Mouse (Mus musculus) lung, postnatal 25 days (tissue): ENCODE results near the gene Prm1.
A peak's percentile ranks its signal among the peaks of the same experiment; 100 is the strongest.
"Not testable (repeated sequence)": the region's sequence is repeated elsewhere in the genome, so short reads cannot be mapped to it uniquely, and the experiment has no call there.

Source experiments
- DNase-seq: peaks from one replicate; pipeline ENCODE4 v3.0.0; 2022; ENCODE audit warnings: low spot score

Prm1 gene

DNA sequence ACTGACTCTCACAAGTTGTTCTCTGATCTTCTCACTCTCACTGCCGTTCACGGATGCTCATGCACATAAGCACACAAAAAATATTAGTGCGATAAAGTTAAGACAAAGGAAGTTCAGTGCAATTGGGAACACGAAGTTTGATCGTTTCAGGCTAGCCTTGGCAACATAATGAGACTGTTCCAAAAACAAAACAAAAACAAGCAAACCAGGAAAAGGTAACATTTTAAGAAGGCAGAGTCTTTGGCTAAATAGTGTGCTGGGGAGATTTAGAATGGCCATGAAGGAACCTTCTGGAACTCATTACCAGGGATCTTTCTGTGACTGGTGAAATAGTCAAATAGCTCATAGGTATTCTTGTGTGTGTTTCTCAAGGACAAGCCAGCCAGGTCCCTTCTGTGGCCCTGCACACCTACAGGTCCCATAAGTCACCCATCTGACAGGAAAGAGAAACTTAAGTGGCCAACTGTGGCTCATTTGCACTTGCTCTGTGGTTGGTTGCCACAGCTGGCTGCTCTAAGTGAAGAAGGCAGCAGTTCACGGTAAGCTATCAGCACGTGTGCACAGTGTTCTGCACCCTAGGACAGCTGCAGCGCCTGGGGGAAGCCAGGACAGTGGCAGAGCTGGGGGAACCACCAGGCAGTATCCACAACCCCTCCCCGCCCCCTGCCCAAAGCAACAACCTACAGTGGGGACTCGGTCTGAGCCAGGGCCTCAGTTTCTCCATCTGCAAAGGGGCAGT is at the start of gene Prm1:
Gene Prm1, minus strand, starts transcription at position 51 of the 739 bp plus-strand sequence.
- DNase-seq, result no peak

- not testable (repeated sequence) for DNase-seq
Measured at GRCm38 (mm10) chr16:10852216-10852615, 46.6 kb upstream of the Prm1 start.

DNA sequence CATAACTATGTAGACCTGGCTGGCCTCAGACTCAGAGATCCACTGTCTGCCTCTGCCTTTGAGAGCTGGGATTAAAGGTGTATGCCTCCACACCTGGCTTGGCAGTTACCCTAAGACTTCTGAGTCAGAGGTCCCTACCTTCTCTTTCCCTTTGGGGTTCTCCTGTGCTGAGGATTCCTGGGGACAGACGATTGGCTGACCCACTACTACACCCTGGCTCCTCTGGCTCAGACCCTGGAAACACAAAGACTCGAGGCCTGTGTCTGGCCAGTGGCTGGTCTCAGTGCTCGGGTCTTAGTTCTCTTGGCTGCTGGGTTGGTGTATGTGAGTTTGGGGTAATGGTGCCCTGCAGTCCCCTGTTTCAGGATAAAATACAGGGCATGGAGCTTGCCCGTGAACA is 45.3 kb upstream of the Prm1 start:
- DNase-seq, result no peak

DNA sequence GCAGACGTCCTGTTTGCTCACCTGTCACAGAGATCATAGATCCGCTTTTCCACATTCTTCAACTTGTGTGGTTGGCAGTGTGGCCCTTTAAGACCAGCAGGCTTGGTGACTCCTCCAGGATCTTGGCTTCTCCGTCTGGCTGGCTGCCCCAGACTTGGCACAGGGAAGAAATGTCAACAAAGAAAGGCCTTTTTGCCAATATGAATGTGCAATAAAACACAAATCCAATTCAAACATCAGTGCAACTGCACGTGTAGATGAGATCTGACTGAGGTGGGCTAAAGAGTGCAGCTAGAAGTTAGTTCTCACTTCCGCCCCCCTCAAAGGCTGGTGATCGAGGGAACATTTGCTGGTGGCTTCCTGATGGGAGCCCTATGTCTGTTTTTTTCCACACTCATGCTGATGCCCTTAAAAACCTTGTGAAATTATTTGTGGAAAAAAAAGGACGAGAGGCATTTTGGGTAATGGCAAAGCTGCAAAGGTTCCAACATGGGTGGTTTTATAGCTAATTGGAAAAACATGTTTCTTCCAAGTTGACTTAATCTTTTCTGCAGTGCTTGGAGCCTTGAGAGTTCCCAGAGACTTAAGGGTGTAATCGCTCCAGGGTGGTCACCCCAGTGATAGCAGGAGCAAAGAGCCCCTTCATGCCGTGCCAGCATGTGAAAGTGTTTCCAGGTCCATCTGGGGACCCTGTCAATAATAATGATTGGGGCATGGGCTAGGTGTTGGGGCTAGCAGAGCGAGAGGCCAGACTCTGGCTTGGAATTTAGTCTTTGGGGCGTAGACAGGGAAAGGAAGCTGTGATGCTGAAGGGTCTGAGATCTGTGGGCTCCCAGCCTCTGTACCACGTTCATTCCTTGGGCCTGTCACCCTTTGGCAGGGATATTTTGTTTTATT is 44.6 kb upstream of the Prm1 start:
- DNase-seq, result peak; percentile 88

DNA sequence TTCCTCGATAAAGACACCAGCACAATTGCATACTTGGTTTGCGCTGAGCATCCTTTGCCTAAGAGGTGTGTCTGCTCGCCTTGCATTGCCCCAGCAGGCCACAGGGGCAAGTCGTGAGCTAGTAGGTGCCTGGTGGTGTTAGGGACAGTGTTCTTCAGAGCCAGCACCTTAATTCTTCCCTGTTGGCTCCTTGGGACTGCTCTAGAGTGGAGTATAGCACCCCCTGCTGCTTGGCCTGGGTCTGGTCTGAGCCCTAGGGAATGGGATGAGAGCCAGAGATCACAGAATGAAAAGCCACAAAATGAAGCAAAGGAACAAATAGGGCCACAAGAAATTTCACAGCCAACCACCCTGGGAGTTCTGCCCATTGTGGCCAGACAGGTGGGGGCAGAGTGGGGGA is 40.9 kb upstream of the Prm1 start:
- DNase-seq, result peak; percentile 78

DNA sequence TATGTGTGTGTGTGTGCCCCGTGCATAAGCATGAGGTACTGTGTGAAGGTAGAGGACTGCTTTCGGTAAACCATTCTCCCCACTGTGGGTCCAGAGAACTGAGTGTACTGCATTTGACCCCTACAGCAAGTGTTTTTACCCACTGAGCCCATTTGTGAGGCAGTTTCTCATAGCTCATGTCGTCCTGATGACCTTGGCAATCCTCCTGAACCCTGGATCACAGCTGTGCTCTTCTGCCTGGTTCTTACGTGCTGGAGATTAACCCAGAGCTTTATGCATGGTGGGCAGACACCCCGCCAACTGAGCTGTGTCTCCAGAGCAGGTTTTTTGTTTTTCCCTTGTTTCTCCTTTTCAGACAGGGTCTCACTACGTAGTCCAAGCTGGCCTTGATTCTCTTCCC is 40.3 kb upstream of the Prm1 start:
- DNase-seq, result no peak

DNA sequence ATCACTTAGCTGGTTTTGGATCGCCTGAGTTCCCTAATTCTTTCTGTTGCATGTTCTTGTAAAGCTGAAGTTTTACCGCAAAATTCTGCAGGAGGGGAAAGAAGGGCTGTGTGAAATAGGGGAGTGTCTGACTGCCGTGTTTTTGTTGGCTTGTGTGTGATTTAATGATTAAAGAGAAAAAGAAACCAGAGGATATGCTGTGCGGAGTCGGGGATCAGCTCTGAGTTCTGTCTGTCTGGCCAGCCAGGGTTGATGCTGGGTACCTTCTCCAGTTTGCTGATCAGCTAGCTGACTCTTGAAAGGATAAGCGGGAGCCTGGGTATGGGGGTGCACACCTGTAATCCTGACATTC is 38.7 kb upstream of the Prm1 start:
- no peak for DNase-seq

DNA sequence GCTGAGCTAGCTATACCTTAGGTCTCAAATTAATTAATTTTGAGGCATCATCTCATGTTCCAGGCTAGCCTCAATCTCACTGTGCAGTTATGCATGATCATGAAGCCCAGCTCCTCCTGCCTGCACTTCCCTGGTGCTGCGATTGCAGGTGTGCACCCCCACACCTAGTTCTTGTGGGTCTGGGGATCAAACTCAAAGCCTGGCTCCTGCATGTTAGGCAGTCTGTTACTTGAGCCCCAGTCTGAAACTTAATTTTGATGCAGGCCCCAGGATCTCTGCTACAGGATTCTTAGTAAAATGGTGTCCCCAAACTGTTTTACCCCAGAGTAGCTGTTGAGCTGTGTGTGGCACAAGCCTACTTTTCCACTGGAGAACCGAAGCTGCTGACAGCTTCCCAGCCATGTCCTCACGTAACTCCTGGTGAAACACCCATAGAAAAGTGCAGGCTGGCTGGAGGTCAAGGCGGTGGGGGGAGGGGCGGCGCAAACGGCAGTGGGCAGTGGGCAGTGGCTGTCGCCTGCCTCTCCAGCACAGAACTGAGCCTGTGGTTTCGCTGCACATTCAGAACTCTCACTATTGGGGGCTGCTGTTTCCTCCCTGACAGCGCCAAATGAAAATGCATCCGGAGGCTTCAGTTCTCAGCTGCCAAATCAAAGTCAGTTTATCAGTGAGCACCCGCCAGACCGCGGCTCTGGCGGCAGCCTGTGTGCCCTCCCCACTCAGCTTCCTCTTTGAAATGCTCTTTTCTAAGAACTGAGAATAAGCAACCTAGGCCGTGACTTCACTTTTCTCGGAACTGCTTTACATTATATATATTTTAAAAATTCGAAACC is 38.1 kb upstream of the Prm1 start:
- peak; percentile 69 for DNase-seq

DNA sequence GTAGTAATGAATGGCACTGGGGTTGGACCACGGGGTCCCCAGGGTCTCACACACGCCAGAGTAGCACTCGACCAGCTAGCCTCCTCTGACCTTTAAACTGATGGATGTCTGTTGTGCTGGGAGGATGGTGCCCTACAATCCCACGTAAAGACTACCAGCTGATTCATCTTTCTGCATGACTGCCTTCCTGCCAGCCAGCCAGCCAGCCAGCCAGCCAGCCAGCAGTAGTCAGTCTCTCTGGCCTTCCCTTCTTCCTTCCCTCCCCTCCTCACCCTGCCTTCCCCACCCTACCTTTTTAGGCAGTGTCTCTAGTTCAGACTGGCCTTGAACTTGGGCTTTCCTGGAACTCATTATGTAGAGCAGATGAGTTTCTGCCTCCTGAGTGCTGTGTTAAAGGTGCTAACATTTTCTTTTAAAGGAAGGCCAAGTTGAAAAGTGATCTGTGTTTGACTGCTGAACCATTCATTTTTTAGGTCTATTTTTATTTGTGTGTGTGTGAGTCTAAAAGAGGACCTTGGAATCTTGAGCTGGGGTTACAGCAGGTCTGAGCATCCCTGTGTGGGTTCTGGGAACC is 36.7 kb upstream of the Prm1 start:
- DNase-seq, result no peak

DNA sequence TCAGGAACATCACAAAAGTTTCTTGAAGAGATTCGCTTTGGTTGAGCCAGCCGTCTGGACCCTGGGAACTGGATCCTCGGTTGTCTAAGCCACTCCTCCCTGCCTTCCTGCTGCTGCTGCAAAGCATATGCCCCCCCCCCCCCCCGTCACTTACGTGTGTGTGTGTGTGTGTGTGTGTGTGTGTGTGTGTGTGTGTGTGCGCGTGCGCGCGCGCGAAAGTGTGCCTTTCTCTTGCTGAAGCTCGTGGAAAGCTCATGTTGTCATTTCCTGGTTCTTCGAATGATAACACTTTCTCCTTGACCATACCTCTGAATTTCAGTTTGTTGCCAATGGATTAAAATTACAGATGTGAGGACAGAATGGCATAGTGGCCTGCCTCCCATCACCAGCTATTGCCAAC is 34.4 kb upstream of the Prm1 start:
- DNase-seq, result no peak

- DNase-seq, result peak; percentile 60
Measured at GRCm38 (mm10) chr16:10838487-10839245, 33.0 kb upstream of the Prm1 start.

DNA sequence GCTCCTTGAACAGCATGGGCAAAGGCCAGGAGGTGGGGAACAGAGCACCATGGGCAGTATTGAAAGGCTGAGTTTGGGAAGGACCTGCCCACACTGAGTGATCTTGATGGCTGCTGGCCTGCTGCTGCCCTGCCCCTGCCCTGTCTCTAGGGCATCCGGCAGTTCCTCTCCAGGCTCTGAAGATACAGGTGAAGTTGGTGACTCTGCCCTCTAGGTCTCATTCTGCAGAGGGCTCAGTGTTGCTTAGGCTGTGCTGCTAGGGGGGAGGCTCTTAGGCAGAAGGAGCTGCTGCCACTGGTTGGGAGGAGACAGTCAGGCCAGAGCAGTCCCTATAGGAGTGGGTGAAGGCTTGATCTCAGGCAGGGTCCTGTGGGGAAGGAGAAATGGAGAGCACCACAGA is 32.3 kb upstream of the Prm1 start:
- DNase-seq, result no peak

- DNase-seq, result no peak
Measured at GRCm38 (mm10) chr16:10837250-10837649, 31.6 kb upstream of the Prm1 start.

- no peak for DNase-seq
Measured at GRCm38 (mm10) chr16:10836388-10836787, 30.7 kb upstream of the Prm1 start.

DNA sequence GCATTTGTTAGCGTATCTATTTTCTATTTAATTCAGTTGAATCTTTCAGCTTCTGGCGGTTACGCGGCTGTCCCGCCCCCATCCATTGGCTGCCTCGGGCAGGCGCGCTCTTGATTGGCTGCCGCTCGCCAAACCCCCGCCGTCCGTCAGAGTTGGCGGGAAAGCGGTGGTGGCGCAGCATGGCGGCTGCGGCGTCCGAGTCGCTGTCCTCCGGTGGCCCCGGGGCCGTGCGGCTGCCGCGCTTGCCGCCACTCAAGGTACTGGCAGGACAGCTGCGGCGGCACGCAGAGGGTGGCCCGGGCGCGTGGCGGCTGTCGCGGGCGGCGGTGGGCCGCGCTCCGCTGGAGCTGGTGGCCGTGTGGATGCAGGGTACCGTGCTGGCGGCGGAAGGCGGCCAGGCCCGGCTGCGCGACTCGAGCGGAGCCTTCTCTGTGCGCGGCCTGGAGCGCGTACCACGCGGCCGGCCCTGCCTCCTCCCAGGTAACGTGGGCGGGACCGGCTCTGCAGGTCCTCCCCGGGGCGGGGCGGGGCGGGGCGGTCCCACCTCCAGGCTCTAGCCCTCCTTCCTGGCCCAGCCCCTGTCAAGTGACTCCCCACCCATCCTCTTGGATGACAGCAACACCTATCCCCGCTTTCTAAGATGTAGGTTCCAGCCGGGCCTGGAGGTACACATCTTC is 29.4 kb upstream of the Prm1 start, which contains the start of gene Rmi2:
Gene Rmi2, plus strand, starts transcription at position 149 of the 677 bp plus-strand sequence.
- peak; percentile 88 for DNase-seq

DNA sequence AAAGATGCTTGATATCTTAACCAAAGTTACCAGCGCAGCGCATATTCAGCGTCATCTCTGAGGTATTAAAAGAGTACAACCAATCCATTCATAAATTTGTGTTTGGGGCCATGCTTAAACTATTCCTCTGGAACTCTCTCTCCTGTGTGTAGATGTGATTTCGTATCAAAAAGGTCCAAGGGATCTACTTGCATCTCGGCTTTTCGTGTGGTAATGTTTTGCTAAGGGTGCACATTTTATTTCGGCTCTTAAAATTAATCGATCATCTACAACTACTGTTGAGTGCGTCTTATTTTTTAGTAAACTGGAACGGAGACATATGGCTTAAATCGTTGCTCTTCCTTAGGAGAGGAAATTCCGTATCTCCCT is 28.9 kb upstream of the Prm1 start:
- no peak for DNase-seq

- no peak for DNase-seq
Measured at GRCm38 (mm10) chr16:10828461-10828805, 22.8 kb upstream of the Prm1 start.

GRCm38 (mm10) chr16:10827766-10828460 is 22.3 kb upstream of the Prm1 start:
- no peak for DNase-seq

DNA sequence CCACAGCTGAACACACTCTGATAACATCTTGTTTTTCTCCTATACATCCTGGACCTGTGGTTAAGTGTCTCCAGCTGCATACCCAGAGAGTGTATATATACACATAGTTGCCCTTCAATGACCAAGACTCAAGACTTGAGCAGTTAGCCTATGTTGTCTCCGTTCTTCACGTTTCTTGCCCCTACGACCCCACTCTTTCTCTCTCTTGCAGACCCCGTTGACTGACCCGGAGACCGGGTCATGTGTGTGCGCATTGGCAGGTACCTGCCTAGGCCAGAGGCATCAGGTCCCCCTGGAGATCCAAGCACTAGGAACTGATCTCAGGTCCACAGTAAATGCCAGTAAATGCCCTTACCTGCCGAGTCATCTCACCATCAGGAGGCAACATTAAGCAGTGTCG is 21.6 kb upstream of the Prm1 start:
- no peak for DNase-seq

- DNase-seq, result no peak
Measured at GRCm38 (mm10) chr16:10825840-10826239, 20.2 kb upstream of the Prm1 start.
